Mouse (Mus musculus) small intestine, adult 2 months (tissue): ENCODE data around the gene Ubap2l.

Source experiments
- CTCF ChIP-seq: fragments of 200-500 bp; IDR thresholded peaks from 2 replicates; pipeline ENCODE4 v1.5.1; 2012; ENCODE audit warnings: low read depth, mild to moderate bottlenecking, control low read depth, inconsistent platforms, low read length, moderate library complexity, mixed read lengths; ENCODE audit not compliant: insufficient replicate concordance, insufficient read length; ENCODE audit errors: extremely low read depth
- POLR2A ChIP-seq: fragments of 200-500 bp; IDR thresholded peaks from 2 replicates; pipeline ENCODE4 v1.6.1; 2012; ENCODE audit warnings: low read depth, mild to moderate bottlenecking, control low read depth, inconsistent platforms, low read length, moderate library complexity

- TF ChIP-seq CTCF (peak; percentile 52; the same call in 1 of the 2 replicates), POLR2A (no peak)
Measured at GRCm38 (mm10) chr3:90065553-90065952, 13.1 kb upstream of the Ubap2l start.
